Mouse (Mus musculus): ENCODE measurements around the gene Nfya. TPM values are rescaled to one million over a fixed set of nuclear protein-coding genes. Genes with fewer than 3 reads are reported as not detected.

Gene Nfya
- polyA plus RNA-seq (2015; fragmentation: Nextera tagmentation; extraction: Ambion mirVana), result 3.4 TPM in 2 replicates

GRCm38 (mm10) chr17:48409380-48410298 is at the start of gene Nfya, which contains the start of gene Oard1:
Nfya (minus strand) TSS chr17:48409906.
Oard1 (plus strand) TSS chr17:48410014.

GRCm38 (mm10) chr17:48454688-48455087 is 45.0 kb upstream of the Nfya start, which contains the start of gene Unc5cl:
Unc5cl (plus strand) TSS chr17:48454901.

GRCm38 (mm10) chr17:48451353-48451675 is 41.6 kb upstream of the Nfya start, which contains the start of gene Tspo2:
Tspo2 (minus strand) TSS chr17:48451522.

GRCm38 (mm10) chr17:48432158-48432980 is 22.7 kb upstream of the Nfya start, which contains the start of gene Apobec2:
Apobec2 (minus strand) TSS chr17:48432930.

GRCm38 (mm10) chr17:48359616-48360015 is 50.1 kb downstream of the Nfya start, which contains the start of gene Treml1:
Treml1 (plus strand) TSS chr17:48359916.

GRCm38 (mm10) chr17:48346231-48346630 is 63.5 kb downstream of the Nfya start, which contains the start of gene Trem2:
Trem2 (plus strand) TSS chr17:48346401.

Other genes starting within 250 kb of the Nfya start
- 0.15 and 0.26 TPM in 2 replicates for gene A530064D06Rik, start 242.6 kb downstream of the Nfya start, polyA plus RNA-seq (2015; fragmentation: Nextera tagmentation; extraction: Ambion mirVana)
- gene Trem1, start 177.1 kb downstream of the Nfya start, polyA plus RNA-seq (2015; fragmentation: Nextera tagmentation; extraction: Ambion mirVana), result not detected in 2 replicates
- gene Trem3, start 162.1 kb downstream of the Nfya start, polyA plus RNA-seq (2015; fragmentation: Nextera tagmentation; extraction: Ambion mirVana), result 0.14 TPM in 1 of 2 replicates, not detected in the other
- gene Treml4, start 145.6 kb downstream of the Nfya start, polyA plus RNA-seq (2015; fragmentation: Nextera tagmentation; extraction: Ambion mirVana), result 0.10 TPM in 1 of 2 replicates, not detected in the other
- gene Treml2, start 110.4 kb downstream of the Nfya start, polyA plus RNA-seq (2015; fragmentation: Nextera tagmentation; extraction: Ambion mirVana), result 0.04 TPM in 1 of 2 replicates, not detected in the other
- gene B430306N03Rik, start 93.8 kb downstream of the Nfya start, polyA plus RNA-seq (2015; fragmentation: Nextera tagmentation; extraction: Ambion mirVana), result 0.12 and 0.33 TPM in 2 replicates
- 3.1 and 4.4 TPM in 2 replicates for gene Trem2, start 63.5 kb downstream of the Nfya start, polyA plus RNA-seq (2015; fragmentation: Nextera tagmentation; extraction: Ambion mirVana)
- gene Treml1, start 50.0 kb downstream of the Nfya start, polyA plus RNA-seq (2015; fragmentation: Nextera tagmentation; extraction: Ambion mirVana), result 0.13 and 0.27 TPM in 2 replicates
- 21.5 and 24.7 TPM in 2 replicates for gene Oard1, start 108 bp upstream of the Nfya start, polyA plus RNA-seq (2015; fragmentation: Nextera tagmentation; extraction: Ambion mirVana)
- 673 and 703 TPM in 2 replicates for gene Apobec2, start 23.0 kb upstream of the Nfya start, polyA plus RNA-seq (2015; fragmentation: Nextera tagmentation; extraction: Ambion mirVana)
- 0.62 TPM in 1 of 2 replicates, not detected in the other for gene Tspo2, start 41.6 kb upstream of the Nfya start, polyA plus RNA-seq (2015; fragmentation: Nextera tagmentation; extraction: Ambion mirVana)
- gene Unc5cl, start 45.0 kb upstream of the Nfya start, polyA plus RNA-seq (2015; fragmentation: Nextera tagmentation; extraction: Ambion mirVana), result 0.13 TPM in 1 of 2 replicates, not detected in the other

All from skeletal muscle tissue, postnatal 0 days (tissue).